Comparison of ENCODE assay signal across 23 mouse cellular contexts in genomic region chr12:8184518-8184917, GRCm38 (mm10).
"Had no signal": no experiment of that assay in that cellular context is flagged by ENCODE, and none has a peak within 500 bp of the region (broad histone marks: within the 10 kb centered on the region; RNA-seq: fewer than 3 reads in every experiment).

No protein-coding gene starts in this region.

- H3K4me1 ChIP-seq: limb, embryonic 13.5 days; liver, embryonic 12.5 days; liver, embryonic 15.5 days; lung, embryonic 15.5 days; megakaryocyte, embryonic 14.5 days; midbrain, embryonic 10.5 days; midbrain, embryonic 13.5 days had no signal

- H3K36me3 ChIP-seq: limb, embryonic 10.5 days; limb, embryonic 13.5 days; liver, embryonic 12.5 days; liver, embryonic 15.5 days; lung, embryonic 15.5 days; midbrain, embryonic 10.5 days; midbrain, embryonic 13.5 days had no signal

- H3K4me2 ChIP-seq: limb, embryonic 13.5 days; liver, embryonic 12.5 days; liver, embryonic 15.5 days; lung, embryonic 15.5 days; midbrain, embryonic 13.5 days had no signal

- H3K27me3 ChIP-seq: limb, embryonic 13.5 days; liver, embryonic 12.5 days; liver, embryonic 15.5 days; lung, embryonic 15.5 days; megakaryocyte, embryonic 14.5 days; midbrain, embryonic 13.5 days had no signal

- H3K27ac ChIP-seq: kidney, postnatal 0 days; layer of hippocampus, adult 2 months; limb, embryonic 10.5 days; limb, embryonic 13.5 days; liver, embryonic 12.5 days; liver, embryonic 15.5 days; lung, embryonic 15.5 days; midbrain, embryonic 10.5 days; midbrain, embryonic 13.5 days had no signal

- DNase-seq: kidney, postnatal 25 days; layer of hippocampus, adult 9-11 months; liver; lung, adult 18-20 months; lung, postnatal 10 days; lung, postnatal 36 days; right cerebral cortex, adult 18-20 months; right cerebral cortex, postnatal 14 days; right cerebral cortex, postnatal 4 days; thymus, adult 2 months; thymus, postnatal 14 days; thymus, postnatal 4 days had no signal

- H3K9me3 ChIP-seq: limb, embryonic 10.5 days; limb, embryonic 13.5 days; liver, embryonic 12.5 days; liver, embryonic 15.5 days; lung, embryonic 15.5 days; megakaryocyte, embryonic 14.5 days; midbrain, embryonic 10.5 days; midbrain, embryonic 13.5 days had no signal

- H3K4me3 ChIP-seq: layer of hippocampus, adult 2 months; limb, embryonic 10.5 days; limb, embryonic 13.5 days; liver, embryonic 12.5 days; liver, embryonic 15.5 days; lung, embryonic 15.5 days; megakaryocyte, embryonic 14.5 days; midbrain, embryonic 10.5 days; midbrain, embryonic 13.5 days had no signal

- ATAC-seq: liver, embryonic 12.5 days; midbrain, embryonic 13.5 days; midbrain, embryonic 16.5 days had no signal

- H3K9ac ChIP-seq: limb, embryonic 13.5 days; liver, embryonic 12.5 days; liver, embryonic 15.5 days; lung, embryonic 15.5 days; midbrain, embryonic 13.5 days had no signal
